Mouse (Mus musculus): ENCODE data around the gene Ddx27. TPM values are rescaled to one million over a fixed set of nuclear protein-coding genes. Genes with fewer than 3 reads are reported as not detected.
"Not testable (repeated sequence)": the region's sequence is repeated elsewhere in the genome, so short reads cannot be mapped to it uniquely, and the experiment has no call there.

Gene Ddx27
- 10 to 100 TPM in 2 of 4 experiments, 1 to 10 TPM in 2; 8.0 to 12.5 (median 9.8) TPM for total RNA-seq (2022)

GRCm38 (mm10) chr2:167014702-167015381, at the start of gene Ddx27:
Gene Ddx27 (plus strand): TSS chr2:167015193.
- peak; percentile 80 to 86 for DNase-seq (ENCODE audit: low spot score in 2 of 2)

GRCm38 (mm10) chr2:166973153-166973552, 41.8 kb upstream of the Ddx27 start:
- no peak for DNase-seq (ENCODE audit: low spot score in 2 of 2)

- no peak for DNase-seq (ENCODE audit: low spot score in 2 of 2)
Measured at GRCm38 (mm10) chr2:166974177-166974872, 40.7 kb upstream of the Ddx27 start.

- DNase-seq (ENCODE audit: low spot score in 2 of 2) = no peak
Measured at GRCm38 (mm10) chr2:166976356-166976755, 38.6 kb upstream of the Ddx27 start.

- DNase-seq (ENCODE audit: low spot score in 2 of 2) = no peak
Measured at GRCm38 (mm10) chr2:166977490-166977889, 37.5 kb upstream of the Ddx27 start.

- no peak for DNase-seq (ENCODE audit: low spot score in 2 of 2)
Measured at GRCm38 (mm10) chr2:166980161-166980560, 34.8 kb upstream of the Ddx27 start.

GRCm38 (mm10) chr2:166983351-166983894, 31.6 kb upstream of the Ddx27 start:
- no peak for DNase-seq (ENCODE audit: low spot score in 2 of 2)

- no peak for DNase-seq (ENCODE audit: low spot score in 2 of 2)
Measured at GRCm38 (mm10) chr2:166990861-166991260, 24.1 kb upstream of the Ddx27 start.

- no peak for DNase-seq (ENCODE audit: low spot score in 2 of 2)
Measured at GRCm38 (mm10) chr2:166991945-166992344, 23.0 kb upstream of the Ddx27 start.

GRCm38 (mm10) chr2:166995021-166995795, 19.8 kb upstream of the Ddx27 start:
- DNase-seq (ENCODE audit: low spot score in 2 of 2) = no peak

- peak; percentile 90 to 96 for DNase-seq (ENCODE audit: low spot score in 2 of 2)
Measured at GRCm38 (mm10) chr2:166995796-166996532, 19.0 kb upstream of the Ddx27 start, which contains the start of gene Stau1. Gene Stau1 (minus strand): TSS chr2:166996299.

GRCm38 (mm10) chr2:166996533-166996894, 18.5 kb upstream of the Ddx27 start:
- no peak for DNase-seq (ENCODE audit: low spot score in 2 of 2)

- DNase-seq (ENCODE audit: low spot score in 2 of 2) = no peak
Measured at GRCm38 (mm10) chr2:167001486-167001885, 13.5 kb upstream of the Ddx27 start.

- DNase-seq (ENCODE audit: low spot score in 2 of 2) = peak; percentile 48 to 54
Measured at GRCm38 (mm10) chr2:167004099-167004854, 10.7 kb upstream of the Ddx27 start.

GRCm38 (mm10) chr2:167006355-167006754, 8.6 kb upstream of the Ddx27 start:
- DNase-seq (ENCODE audit: low spot score in 2 of 2) = no peak

- no peak for DNase-seq (ENCODE audit: low spot score in 2 of 2)
Measured at GRCm38 (mm10) chr2:167007001-167007491, 7.9 kb upstream of the Ddx27 start.

GRCm38 (mm10) chr2:167007565-167007964, 7.4 kb upstream of the Ddx27 start:
- not testable (repeated sequence) for DNase-seq (ENCODE audit: low spot score in 2 of 2)

GRCm38 (mm10) chr2:167009483-167009882, 5.5 kb upstream of the Ddx27 start:
- no peak for DNase-seq (ENCODE audit: low spot score in 2 of 2)

- no peak for DNase-seq (ENCODE audit: low spot score in 2 of 2)
Measured at GRCm38 (mm10) chr2:167010546-167010945, 4.4 kb upstream of the Ddx27 start.

- DNase-seq (ENCODE audit: low spot score in 2 of 2) = no peak
Measured at GRCm38 (mm10) chr2:167015382-167015718, 357 bp downstream of the Ddx27 start.
